Mouse (Mus musculus): ENCODE data around the gene Msrb2. TPM values are rescaled to one million over a fixed set of nuclear protein-coding genes. Genes with fewer than 3 reads are reported as not detected.

Msrb2 gene
- polyA plus RNA-seq (2021): 13.3 TPM

GRCm38 (mm10) chr2:19371390-19372158 is at the start of gene Msrb2:
Msrb2 (plus strand) TSS chr2:19371440.
- POLR2A ChIA-PET: no interaction called here
- H3K27me3 ChIP-seq: peaks cover 17% of the 10 kb centered on the region
- ATAC-seq: peak; percentile 86
- CTCF ChIA-PET: interaction anchor here (0.9 kb wide), 1 partner anchor 20 kb away, joined by 3 read pairs; no protein-coding TSS in a partner anchor
- TF ChIP-seq CTCF (IDR thresholded peaks at IDR 0.05): peak; percentile 43
- in situ Hi-C loops (cut with MboI; ENCODE audit: low pct_unique_long_range_greater_than_20kb): no loop called here
- peak; percentile 17 for DNase-seq (ENCODE audit: low read depth, low spot score)

GRCm38 (mm10) chr2:19322448-19322847 is 48.8 kb upstream of the Msrb2 start:
- TF ChIP-seq CTCF (IDR thresholded peaks at IDR 0.05): no peak
- POLR2A ChIA-PET: interaction anchor here (0.6 kb wide), 1 partner anchor 1737 kb away, joined by 4 read pairs; no protein-coding TSS in a partner anchor

DNA sequence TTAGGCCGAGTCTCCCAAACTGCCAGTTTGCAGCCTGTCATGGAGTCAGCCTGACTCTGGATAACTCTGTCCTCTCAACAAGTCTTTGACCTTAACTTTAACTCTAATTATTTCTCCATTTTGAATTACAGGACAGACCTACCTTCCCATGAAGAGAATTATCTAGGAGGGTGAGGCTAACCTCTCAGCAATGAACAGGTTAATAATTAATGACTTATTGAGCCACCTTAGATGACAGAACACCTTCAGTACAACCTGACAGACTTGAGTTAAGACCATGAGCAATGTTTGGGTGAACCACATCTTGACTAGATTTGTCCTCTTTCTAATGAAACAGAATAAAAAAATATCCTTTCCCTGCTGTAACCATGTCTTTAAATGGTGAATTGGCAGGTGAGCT is 44.9 kb upstream of the Msrb2 start:
- POLR2A ChIA-PET: interaction anchor here (0.6 kb wide), 1 partner anchor 12 kb away, joined by 3 read pairs; no protein-coding TSS in a partner anchor

More at GRCm38 (mm10) chr2:19322448-19322847, 48.8 kb upstream of the Msrb2 start:
- DNase-seq (ENCODE audit: low read depth, low spot score) (no peak), ATAC-seq (no peak)
- CTCF ChIA-PET: no interaction called here
- in situ Hi-C loops (cut with MboI; ENCODE audit: low pct_unique_long_range_greater_than_20kb): no loop called here
- H3K27me3 ChIP-seq: no peaks in the 10 kb centered on the region

GRCm38 (mm10) chr2:19327811-19328210 is 43.4 kb upstream of the Msrb2 start:
- TF ChIP-seq CTCF (IDR thresholded peaks at IDR 0.05): no peak
- DNase-seq (ENCODE audit: low read depth, low spot score) (no peak), ATAC-seq (no peak)
- POLR2A ChIA-PET: no interaction called here
- in situ Hi-C loops (cut with MboI; ENCODE audit: low pct_unique_long_range_greater_than_20kb): loop anchor here (25.0 kb wide), 1 partner anchor 1891 kb away; no protein-coding TSS in a partner anchor
- CTCF ChIA-PET: no interaction called here
- peaks cover 18% of the 10 kb centered on the region for H3K27me3 ChIP-seq

More for the DNA sequence above, 44.9 kb upstream of the Msrb2 start:
- TF ChIP-seq CTCF (IDR thresholded peaks at IDR 0.05): no peak
- CTCF ChIA-PET: no interaction called here
- in situ Hi-C loops (cut with MboI; ENCODE audit: low pct_unique_long_range_greater_than_20kb): loop anchor here (25.0 kb wide), 1 partner anchor 1889 kb away; no protein-coding TSS in a partner anchor
- DNase-seq (ENCODE audit: low read depth, low spot score): no peak
- no peak for ATAC-seq
- peaks cover 12% of the 10 kb centered on the region for H3K27me3 ChIP-seq

DNA sequence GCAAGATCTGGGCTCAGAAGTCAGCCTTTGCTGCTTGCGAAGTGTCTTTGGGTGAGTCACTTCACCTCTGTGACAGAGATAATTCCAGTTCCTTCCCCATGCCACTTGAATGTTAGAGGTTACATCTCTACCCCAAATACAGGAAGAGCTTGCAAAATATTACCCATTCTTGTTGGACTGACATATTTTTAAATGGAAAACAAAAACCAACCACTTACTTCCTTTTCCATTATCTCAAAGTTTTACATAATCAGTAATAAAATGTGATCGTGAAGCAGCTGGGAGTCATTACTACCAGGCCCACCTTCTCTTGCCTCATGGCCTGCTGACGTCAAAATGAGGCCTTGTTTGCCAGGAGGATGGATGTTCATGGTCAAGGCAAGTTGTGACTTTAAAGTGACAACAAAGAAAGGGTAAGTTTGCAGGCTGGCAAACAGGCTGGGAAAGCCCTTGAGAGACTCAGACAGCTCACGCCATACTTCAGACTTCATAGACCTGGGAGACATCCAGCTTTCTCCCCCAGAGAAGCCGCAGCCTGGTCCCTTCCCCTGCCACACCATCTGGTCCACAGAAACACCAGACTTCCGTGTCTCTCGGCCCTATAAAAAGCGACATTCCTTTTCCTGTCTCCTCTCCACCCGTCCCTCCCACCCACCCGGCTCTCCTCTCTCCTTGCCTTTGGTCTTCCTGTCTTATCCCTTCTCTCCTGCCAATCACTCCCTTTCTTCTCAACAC is 27.2 kb upstream of the Msrb2 start:
- ATAC-seq (peak; percentile 24), DNase-seq (ENCODE audit: low read depth, low spot score) (no peak)
- CTCF ChIA-PET: no interaction called here
- peaks cover 18% of the 10 kb centered on the region for H3K27me3 ChIP-seq
- no peak for TF ChIP-seq CTCF (IDR thresholded peaks at IDR 0.05)
- POLR2A ChIA-PET: no interaction called here
- in situ Hi-C loops (cut with MboI; ENCODE audit: low pct_unique_long_range_greater_than_20kb): loop anchor here (25.0 kb wide), 1 partner anchor 1907 kb away; no protein-coding TSS in a partner anchor

DNA sequence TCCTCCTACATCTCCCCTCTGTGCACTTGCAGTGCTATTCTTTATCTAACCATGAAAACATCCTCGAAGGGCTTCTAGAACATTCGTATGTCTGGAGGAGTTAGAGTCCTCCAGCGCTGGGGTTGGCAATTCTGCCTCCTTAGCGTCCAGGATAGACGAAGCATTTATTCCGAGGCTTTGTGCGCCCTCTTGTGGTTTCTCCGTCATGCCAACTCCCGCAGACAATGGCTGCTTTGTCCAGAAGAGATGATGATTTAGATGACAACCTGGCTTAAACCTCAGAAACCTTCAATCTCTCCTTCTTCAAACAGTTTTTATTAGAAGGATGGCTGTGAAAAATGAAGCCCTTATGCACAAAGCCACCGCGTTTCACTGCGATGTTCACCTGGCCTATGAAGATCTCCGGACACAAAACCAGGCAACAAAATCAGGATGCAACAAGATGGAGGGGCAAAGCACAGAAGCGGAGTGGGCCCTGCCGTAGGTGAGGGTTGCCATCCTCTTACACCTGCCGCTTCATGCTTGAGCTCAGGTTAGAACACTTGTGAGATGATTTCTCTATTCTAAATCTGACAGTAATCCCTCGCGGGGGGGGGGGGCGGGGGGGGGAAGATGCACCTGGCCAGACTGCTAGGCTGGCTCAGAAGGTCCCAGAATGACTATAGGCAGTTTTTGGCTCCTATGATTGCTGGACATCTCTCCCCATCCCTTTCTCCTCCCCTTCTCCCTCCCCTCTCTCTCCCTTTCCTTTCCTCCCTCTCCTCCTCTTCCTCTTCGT is 26.4 kb upstream of the Msrb2 start:
- in situ Hi-C loops (cut with MboI; ENCODE audit: low pct_unique_long_range_greater_than_20kb): loop anchor here (25.0 kb wide), 1 partner anchor 1908 kb away; no protein-coding TSS in a partner anchor

GRCm38 (mm10) chr2:19345414-19345964 is 25.8 kb upstream of the Msrb2 start:
- peaks cover 18% of the 10 kb centered on the region for H3K27me3 ChIP-seq
- POLR2A ChIA-PET: interaction anchor here (0.6 kb wide), 1 partner anchor 1318 kb away, joined by 4 read pairs; no protein-coding TSS in a partner anchor
- ATAC-seq (no peak), DNase-seq (ENCODE audit: low read depth, low spot score) (no peak)
- no peak for TF ChIP-seq CTCF (IDR thresholded peaks at IDR 0.05)
- in situ Hi-C loops (cut with MboI; ENCODE audit: low pct_unique_long_range_greater_than_20kb): loop anchor here (25.0 kb wide), 1 partner anchor 1908 kb away; no protein-coding TSS in a partner anchor
- CTCF ChIA-PET: no interaction called here

More for the DNA sequence above, 26.4 kb upstream of the Msrb2 start:
- ChIA-PET CTCF (no interaction called here), POLR2A (interaction anchor here (0.6 kb wide), 1 partner anchor 1317 kb away, joined by 4 read pairs; no protein-coding TSS in a partner anchor)
- peak; percentile 96 for ATAC-seq
- peak; percentile 91 for TF ChIP-seq CTCF (IDR thresholded peaks at IDR 0.05)
- peaks cover 18% of the 10 kb centered on the region for H3K27me3 ChIP-seq
- peak; percentile 24 for DNase-seq (ENCODE audit: low read depth, low spot score)

DNA sequence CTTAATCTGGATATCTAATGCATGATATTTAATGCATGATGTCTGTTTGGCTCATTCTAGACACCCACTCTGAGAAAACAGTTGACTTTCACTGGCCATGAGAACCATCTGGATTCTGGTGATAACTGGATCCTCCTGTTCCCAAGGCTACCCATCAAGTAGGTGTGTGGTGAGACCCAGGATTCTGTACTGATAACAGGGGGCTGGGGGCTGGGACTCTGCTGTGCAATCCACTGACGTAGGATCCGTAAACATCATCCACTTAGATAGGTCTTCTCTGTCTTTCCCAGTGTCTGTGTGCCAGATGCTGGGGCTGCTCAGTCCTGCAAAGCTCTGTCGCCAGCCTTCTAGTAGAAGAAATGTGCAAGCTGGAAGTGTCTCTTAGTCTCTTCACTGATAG is 22.8 kb upstream of the Msrb2 start:
- in situ Hi-C loops (cut with MboI; ENCODE audit: low pct_unique_long_range_greater_than_20kb): loop anchor here (25.0 kb wide), 1 partner anchor 1911 kb away; no protein-coding TSS in a partner anchor
- peaks cover 22% of the 10 kb centered on the region for H3K27me3 ChIP-seq
- ChIA-PET CTCF (interaction anchor here (1.1 kb wide), 1 partner anchor 66 kb away, joined by 3 read pairs; no protein-coding TSS in a partner anchor), POLR2A (interaction anchor here (0.6 kb wide), 1 partner anchor 17 kb away, joined by 7 read pairs; no protein-coding TSS in a partner anchor)
- DNase-seq (ENCODE audit: low read depth, low spot score) (no peak), ATAC-seq (no peak)
- no peak for TF ChIP-seq CTCF (IDR thresholded peaks at IDR 0.05)

- in situ Hi-C loops (cut with MboI; ENCODE audit: low pct_unique_long_range_greater_than_20kb): no loop called here
- ATAC-seq: no peak
- TF ChIP-seq CTCF (IDR thresholded peaks at IDR 0.05): no peak
- ChIA-PET CTCF (interaction anchor here (1.0 kb wide), 1 partner anchor 13 kb away, joined by 3 read pairs; no protein-coding TSS in a partner anchor), POLR2A (no interaction called here)
- no peak for DNase-seq (ENCODE audit: low read depth, low spot score)
- H3K27me3 ChIP-seq: peaks cover 22% of the 10 kb centered on the region
Measured at GRCm38 (mm10) chr2:19350167-19350566, 21.1 kb upstream of the Msrb2 start.
